Mouse (Mus musculus) cortical plate, adult 2 months (tissue): ENCODE results near the gene Tgfb1. TPM values are rescaled to one million over a fixed set of nuclear protein-coding genes. Genes with fewer than 3 reads are reported as not detected.
A peak's percentile ranks its signal among the peaks of the same experiment; 100 is the strongest.

Source experiments
- H3K27ac ChIP-seq: fragments of 200-500 bp; 2 replicates; pipeline ENCODE4 v1.5.1; 2012; ENCODE audit warnings: low read length, control low read depth, inconsistent platforms; ENCODE audit not compliant: insufficient read depth
- H3K4me1 ChIP-seq: fragments of 200-500 bp; 2 replicates; pipeline ENCODE4 v1.6.1; 2011; ENCODE audit warnings: low read length; ENCODE audit not compliant: control insufficient read depth, insufficient read depth
- H3K4me3 ChIP-seq: fragments of 200-500 bp; 2 replicates; pipeline ENCODE4 v1.5.1; 2011; ENCODE audit warnings: mild to moderate bottlenecking, low read length, control low read depth; ENCODE audit not compliant: insufficient read depth
- CTCF ChIP-seq: fragments of 200-500 bp; IDR thresholded peaks from 2 replicates; pipeline ENCODE4 v1.5.1; 2011; ENCODE audit warnings: mild to moderate bottlenecking, control low read depth, low read length; ENCODE audit not compliant: insufficient read depth; ENCODE audit errors: extremely low read depth
- POLR2A ChIP-seq: fragments of 200-500 bp; IDR thresholded peaks from 2 replicates; pipeline ENCODE4 v1.6.1; 2011; ENCODE audit warnings: mild to moderate bottlenecking, low read length, control low read depth; ENCODE audit not compliant: insufficient read depth; ENCODE audit errors: extremely low read depth
- polyA plus RNA-seq: library from polyadenylated mRNA; depleted of rRNA; stranded (reverse); fragments of >200 nt; gene quantifications from 2 replicates; pipeline ENCODE4 v1.2.3, GENCODE M21; 2012

Gene Tgfb1
- polyA plus RNA-seq, 1 experiment, result 5.6 TPM

GRCm38 (mm10) chr7:25702350-25702749, 15.5 kb downstream of the Tgfb1 start:
- TF ChIP-seq POLR2A, result no peak
- no peak for TF ChIP-seq CTCF
- H3K4me3 ChIP-seq, result no peak overlapping the region
- peaks cover 4% of the 10 kb centered on the region for H3K4me1 ChIP-seq
- no peak overlapping the region for H3K27ac ChIP-seq

- peaks cover 4% of the 10 kb centered on the region for H3K4me1 ChIP-seq
- H3K27ac ChIP-seq, result no peak overlapping the region
- no peak for TF ChIP-seq CTCF
- no peak for TF ChIP-seq POLR2A
- H3K4me3 ChIP-seq, result no peak overlapping the region
Observed at GRCm38 (mm10) chr7:25703793-25704494, 17.1 kb downstream of the Tgfb1 start.

GRCm38 (mm10) chr7:25704716-25705364, 18.0 kb downstream of the Tgfb1 start:
- Histone ChIP-seq H3K4me1 (peaks cover 4% of the 10 kb centered on the region), H3K27ac (no peak overlapping the region), H3K4me3 (no peak overlapping the region)
- TF ChIP-seq POLR2A (no peak), CTCF (no peak)

GRCm38 (mm10) chr7:25705801-25706251, 19.0 kb downstream of the Tgfb1 start:
- TF ChIP-seq POLR2A, result no peak
- TF ChIP-seq CTCF, result no peak
- Histone ChIP-seq H3K27ac (no peak overlapping the region), H3K4me1 (peaks cover 7% of the 10 kb centered on the region), H3K4me3 (no peak overlapping the region)

- no peak overlapping the region for H3K4me3 ChIP-seq
- H3K27ac ChIP-seq, result no peak overlapping the region
- H3K4me1 ChIP-seq, result peaks cover 11% of the 10 kb centered on the region
- TF ChIP-seq POLR2A, result no peak
- no peak for TF ChIP-seq CTCF
Observed at GRCm38 (mm10) chr7:25706578-25707170, 19.9 kb downstream of the Tgfb1 start.

GRCm38 (mm10) chr7:25707581-25708292, 20.9 kb downstream of the Tgfb1 start:
- no peak overlapping the region for H3K4me3 ChIP-seq
- no peak for TF ChIP-seq CTCF
- TF ChIP-seq POLR2A, result no peak
- H3K27ac ChIP-seq, result no peak overlapping the region
- peaks cover 11% of the 10 kb centered on the region for H3K4me1 ChIP-seq

GRCm38 (mm10) chr7:25709961-25710360, 23.2 kb downstream of the Tgfb1 start:
- H3K27ac ChIP-seq, result no peak overlapping the region

GRCm38 (mm10) chr7:25710519-25711130, 23.8 kb downstream of the Tgfb1 start:
- Histone ChIP-seq H3K4me1 (peaks cover 11% of the 10 kb centered on the region), H3K4me3 (no peak overlapping the region), H3K27ac (no peak overlapping the region)
- TF ChIP-seq CTCF (no peak), POLR2A (peak; percentile 20; the same call in 1 of the 2 replicates)

More at GRCm38 (mm10) chr7:25709961-25710360, 23.2 kb downstream of the Tgfb1 start:
- no peak overlapping the region for H3K4me3 ChIP-seq
- TF ChIP-seq POLR2A (no peak), CTCF (no peak)
- H3K4me1 ChIP-seq, result peaks cover 11% of the 10 kb centered on the region

- Histone ChIP-seq H3K4me1 (peaks cover 7% of the 10 kb centered on the region), H3K27ac (no peak overlapping the region), H3K4me3 (no peak overlapping the region)
- TF ChIP-seq POLR2A, result no peak
- no peak for TF ChIP-seq CTCF
Observed at GRCm38 (mm10) chr7:25711165-25711564, 24.4 kb downstream of the Tgfb1 start.

GRCm38 (mm10) chr7:25711731-25712197, 25.0 kb downstream of the Tgfb1 start:
- TF ChIP-seq CTCF (no peak), POLR2A (peak; percentile 5; the same call in 1 of the 2 replicates)
- H3K4me1 ChIP-seq, result peaks cover 6% of the 10 kb centered on the region
- H3K27ac ChIP-seq, result peak overlapping the region; percentile 2; the same call in 1 of the 2 replicates

More at GRCm38 (mm10) chr7:25711731-25712197, 25.0 kb downstream of the Tgfb1 start:
- no peak overlapping the region for H3K4me3 ChIP-seq
